Mouse (Mus musculus) liver, embryonic 14.5 days (tissue): Measurements from ENCODE around the gene Lpp.

Experiments used
- CTCF ChIP-seq: IDR thresholded peaks from 2 replicates; pipeline ENCODE4 v1.5.1; 2016; ENCODE audit warnings: antibody characterized with exemption, low read depth, control low read depth
- EP300 ChIP-seq: IDR thresholded peaks from 2 replicates; pipeline ENCODE4 v1.6.1; 2016; ENCODE audit warnings: antibody characterized with exemption, low read depth

GRCm38 (mm10) chr16:25039904-25040303, 646.6 kb downstream of the Lpp start:
- TF ChIP-seq CTCF (no peak), EP300 (no peak)
